Mouse (Mus musculus) erythroid progenitor cell, adult 5-6 weeks (primary cell): ENCODE results near the gene Zbp1. TPM values are rescaled to one million over a fixed set of nuclear protein-coding genes. Genes with fewer than 3 reads are reported as not detected.
A peak's percentile ranks its signal among the peaks of the same experiment; 100 is the strongest.

Source experiments
- ATAC-seq: replicated peaks from 2 replicates; pipeline ENCODE4 v1.8.0; 2016; ENCODE audit warnings: moderate number of reproducible peaks, mild to moderate bottlenecking, moderate TSS enrichment, inconsistent platforms; ENCODE audit not compliant: poor library complexity, low FRiP score, severe bottlenecking
- total RNA-seq, 2 experiments: library from RNA; stranded (forward) in 1 of 2; stranded (reverse) in 1 of 2; fragments of 150-400 nt in 1 of 2; fragments of 186-747, 209-891 nt in 1 of 2; gene quantifications; 2 replicates each; pipeline versions ENCODE4 v1.2.3 to v1.2.4; 2015 to 2017; ENCODE audit warnings: low replicate concordance in 2 of 2

The Zbp1 gene
- total RNA-seq, 2 experiments from 2014 or later: 9.6 TPM; not detected in 1

GRCm38 (mm10) chr2:173163380-173163779 is 55.3 kb downstream of the Zbp1 start:
- ATAC-seq: no peak

GRCm38 (mm10) chr2:173159354-173160311 is 59.1 kb downstream of the Zbp1 start:
- 0 out of 2 replicates have a peak, but pooled peaks have one; percentile 67 for ATAC-seq

GRCm38 (mm10) chr2:173158390-173159055 is 60.2 kb downstream of the Zbp1 start:
- ATAC-seq: no peak

- ATAC-seq: no peak
Measured at GRCm38 (mm10) chr2:173157871-173158270, 60.9 kb downstream of the Zbp1 start.

GRCm38 (mm10) chr2:173157376-173157775 is 61.3 kb downstream of the Zbp1 start:
- no peak for ATAC-seq

GRCm38 (mm10) chr2:173156923-173157322 is 61.8 kb downstream of the Zbp1 start:
- no peak for ATAC-seq

Other genes starting within 250 kb of the Zbp1 start
- gene Spo11, start 241.2 kb downstream of the Zbp1 start, total RNA-seq (2015; ENCODE audit: low replicate concordance): not detected in 2 replicates
- gene Spo11, start 241.2 kb downstream of the Zbp1 start, total RNA-seq (2017; ENCODE audit: low replicate concordance): not detected in 2 replicates
- 42.3 and 93.0 TPM in 2 replicates for gene Rae1, start 218.8 kb downstream of the Zbp1 start, total RNA-seq (2015; ENCODE audit: low replicate concordance)
- 40.6 and 66.0 TPM in 2 replicates for gene Rae1, start 218.8 kb downstream of the Zbp1 start, total RNA-seq (2017; ENCODE audit: low replicate concordance)
- gene Rbm38, start 198.4 kb downstream of the Zbp1 start, total RNA-seq (2015; ENCODE audit: low replicate concordance): 671 and 849 TPM in 2 replicates
- 216 and 291 TPM in 2 replicates for gene Rbm38, start 198.4 kb downstream of the Zbp1 start, total RNA-seq (2017; ENCODE audit: low replicate concordance)
- not detected in 2 replicates for gene Ctcfl, start 99.4 kb downstream of the Zbp1 start, total RNA-seq (2015; ENCODE audit: low replicate concordance)
- not detected in 2 replicates for gene Ctcfl, start 99.4 kb downstream of the Zbp1 start, total RNA-seq (2017; ENCODE audit: low replicate concordance)
- gene Pck1, start 65.9 kb downstream of the Zbp1 start, total RNA-seq (2015; ENCODE audit: low replicate concordance): 2.9 TPM in 1 of 2 replicates, not detected in the other
- gene Pck1, start 65.9 kb downstream of the Zbp1 start, total RNA-seq (2017; ENCODE audit: low replicate concordance): 0.26 and 1.9 TPM in 2 replicates
- 0.36 TPM in 1 of 2 replicates, not detected in the other for gene Pmepa1, start 57.6 kb upstream of the Zbp1 start, total RNA-seq (2015; ENCODE audit: low replicate concordance)
- not detected in 2 replicates for gene Pmepa1, start 57.6 kb upstream of the Zbp1 start, total RNA-seq (2017; ENCODE audit: low replicate concordance)